Mouse (Mus musculus) heart, postnatal 25 days (tissue): Measurements from ENCODE around the gene Tln1. TPM values are rescaled to one million over a fixed set of nuclear protein-coding genes. Genes with fewer than 3 reads are reported as not detected.
"Not testable (repeated sequence)": the region's sequence is repeated elsewhere in the genome, so short reads cannot be mapped to it uniquely, and the experiment has no call there.

ENCODE experiments used
- DNase-seq: peaks from one replicate; pipeline ENCODE4 v3.0.0; 2022; ENCODE audit warnings: low spot score
- intact Hi-C: fragments of 180-260 bp; cut with DNase I; formaldehyde crosslinking; loops from one replicate; pipeline ENCODE4 v1.15.1; 2025
- total RNA-seq, 2 experiments: library from RNA; stranded (reverse); gene quantifications; 2 replicates each; pipeline ENCODE4 v1.2.3; 2021

Tln1 gene
- total RNA-seq, 2 experiments from 2014 or later: 115 to 124 TPM

- no peak for DNase-seq
- intact Hi-C loops: loop anchor here (5.0 kb wide), 1 partner anchor 114 kb away; the partner anchor contains the start of gene Tesk1
Measured at GRCm38 (mm10) chr4:43555926-43556325, 6.6 kb downstream of the Tln1 start.

GRCm38 (mm10) chr4:43553891-43554290 lies 8.6 kb downstream of the Tln1 start:
- intact Hi-C loops: no loop called here
- no peak for DNase-seq

GRCm38 (mm10) chr4:43552437-43552836 lies 10.1 kb downstream of the Tln1 start:
- intact Hi-C loops: no loop called here
- DNase-seq: no peak

GRCm38 (mm10) chr4:43551854-43552253 lies 10.6 kb downstream of the Tln1 start:
- DNase-seq, intact Hi-C loops: not testable (repeated sequence)

GRCm38 (mm10) chr4:43549055-43549454 lies 13.4 kb downstream of the Tln1 start:
- intact Hi-C loops: no loop called here
- no peak for DNase-seq

GRCm38 (mm10) chr4:43547160-43547559 lies 15.3 kb downstream of the Tln1 start:
- no peak for DNase-seq
- intact Hi-C loops: no loop called here

GRCm38 (mm10) chr4:43546375-43547047 lies 16.0 kb downstream of the Tln1 start:
- no peak for DNase-seq
- intact Hi-C loops: no loop called here

GRCm38 (mm10) chr4:43542044-43542443 lies 20.4 kb downstream of the Tln1 start:
- intact Hi-C loops: no loop called here

GRCm38 (mm10) chr4:43536031-43536430 lies 26.5 kb downstream of the Tln1 start:
- intact Hi-C loops: no loop called here
- no peak for DNase-seq

More at GRCm38 (mm10) chr4:43542044-43542443, 20.4 kb downstream of the Tln1 start:
- no peak for DNase-seq

GRCm38 (mm10) chr4:43535628-43536027 lies 26.9 kb downstream of the Tln1 start:
- intact Hi-C loops: no loop called here
- DNase-seq: no peak

- DNase-seq: no peak
- intact Hi-C loops: loop anchor here (5.0 kb wide), 2 partner anchors 44 to 179 kb away; partner anchors contain the start of genes Gba2, Olfr71 and Rgp1
Measured at GRCm38 (mm10) chr4:43533270-43533669, 29.2 kb downstream of the Tln1 start.

- DNase-seq: no peak
- intact Hi-C loops: loop anchor here (5.0 kb wide), 2 partner anchors 47 to 182 kb away; partner anchors contain the start of genes Gba2, Olfr71 and Rgp1
Measured at GRCm38 (mm10) chr4:43530581-43530980, 31.9 kb downstream of the Tln1 start.

- no peak for DNase-seq
- intact Hi-C loops: loop anchor here (5.0 kb wide), 2 partner anchors 47 to 182 kb away; partner anchors contain the start of genes Gba2, Olfr71 and Rgp1
Measured at GRCm38 (mm10) chr4:43530081-43530501, 32.4 kb downstream of the Tln1 start.

GRCm38 (mm10) chr4:43528487-43528886 lies 34.0 kb downstream of the Tln1 start:
- DNase-seq: no peak
- intact Hi-C loops: no loop called here

GRCm38 (mm10) chr4:43527880-43528279 lies 34.6 kb downstream of the Tln1 start:
- DNase-seq: no peak
- intact Hi-C loops: no loop called here

GRCm38 (mm10) chr4:43519956-43520355 lies 42.5 kb downstream of the Tln1 start:
- peak; percentile 63 for DNase-seq
- intact Hi-C loops: no loop called here

- intact Hi-C loops: no loop called here
- DNase-seq: no peak
Measured at GRCm38 (mm10) chr4:43519551-43519950, 42.9 kb downstream of the Tln1 start.

- no peak for DNase-seq
- intact Hi-C loops: no loop called here
Measured at GRCm38 (mm10) chr4:43515764-43516708, 46.5 kb downstream of the Tln1 start.

GRCm38 (mm10) chr4:43513791-43514190 lies 48.7 kb downstream of the Tln1 start:
- intact Hi-C loops: no loop called here
- no peak for DNase-seq

- intact Hi-C loops: no loop called here
- DNase-seq: no peak
Measured at GRCm38 (mm10) chr4:43513300-43513699, 49.2 kb downstream of the Tln1 start.

GRCm38 (mm10) chr4:43512653-43513052 lies 49.8 kb downstream of the Tln1 start:
- DNase-seq: no peak
- intact Hi-C loops: no loop called here
